Mouse (Mus musculus) mature B cell (primary cell): ENCODE data around the gene Wasl.

ENCODE experiments used
- in situ Hi-C: fragments of 300-500 bp; cut with MboI; formaldehyde crosslinking; loops from 2 replicates; pipeline ENCODE4 v1.14.3; 2019

The Wasl gene

DNA sequence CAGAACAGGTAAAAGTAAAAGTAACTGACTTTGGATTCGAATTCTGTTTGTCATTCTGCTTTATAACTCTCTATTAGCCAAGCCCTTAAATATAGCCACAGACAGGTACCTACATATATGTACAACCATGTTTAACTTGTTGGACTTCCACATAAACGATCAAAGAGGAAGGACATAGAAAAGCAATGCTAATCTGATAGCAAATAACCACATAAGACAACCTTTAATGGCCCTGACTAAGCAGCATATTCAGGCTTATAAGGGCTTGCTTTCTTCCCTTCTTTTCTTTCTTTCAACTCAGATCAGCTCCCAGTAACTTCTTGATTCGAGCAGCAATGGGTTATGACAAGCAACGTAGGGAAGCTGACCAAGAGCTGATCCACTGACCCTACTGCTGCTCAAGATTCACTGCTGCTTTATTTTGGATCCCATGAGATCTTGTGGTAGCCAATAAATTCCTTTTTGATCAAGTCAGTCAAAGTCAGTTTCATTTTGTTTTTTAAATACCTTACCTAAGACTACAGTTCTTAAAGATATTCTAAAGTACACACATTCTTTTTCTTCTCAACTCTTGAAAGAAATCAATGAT, 17.6 kb downstream of the Wasl start:
- in situ Hi-C loops, result no loop called here

GRCm38 (mm10) chr6:24645346-24646053, 19.3 kb downstream of the Wasl start:
- in situ Hi-C loops, result no loop called here

DNA sequence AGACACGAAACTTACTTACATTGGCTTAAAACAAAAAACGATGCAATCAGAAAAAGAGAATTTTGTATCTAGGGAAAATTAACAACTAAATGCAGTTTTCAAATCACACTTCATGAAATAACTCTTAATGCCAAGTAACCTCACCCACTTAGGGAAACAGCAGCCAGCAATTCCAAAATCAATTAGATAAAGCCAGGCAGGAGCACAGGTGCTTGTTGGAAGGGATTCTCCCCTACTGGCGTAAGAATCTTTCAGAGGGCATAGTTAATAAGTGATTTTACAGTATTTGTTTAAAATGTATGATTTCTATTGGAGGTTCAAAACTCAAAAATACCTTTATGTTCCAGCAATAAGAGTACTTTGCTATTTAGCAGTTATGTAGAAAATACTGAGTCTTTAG, 21.8 kb downstream of the Wasl start:
- in situ Hi-C loops, result no loop called here

DNA sequence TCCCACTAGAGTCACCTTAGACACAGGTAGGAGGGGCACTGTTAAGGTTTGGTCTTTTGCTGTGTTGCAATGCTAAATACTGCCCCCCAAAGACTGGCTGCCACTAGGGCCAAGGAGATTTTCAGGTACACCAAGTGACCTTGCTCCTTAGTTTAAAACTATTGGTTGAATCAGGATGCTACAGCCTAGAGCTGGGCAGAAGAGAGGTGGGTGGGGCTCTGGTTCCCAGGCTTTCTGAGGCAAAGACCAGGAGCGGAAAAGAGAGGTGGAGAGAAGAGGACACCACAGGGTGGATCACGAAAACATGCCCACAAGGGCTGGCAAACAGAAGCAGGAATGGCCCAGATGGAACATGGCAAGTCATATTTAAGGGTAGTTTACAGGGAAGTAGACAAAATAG, 22.6 kb downstream of the Wasl start:
- in situ Hi-C loops, result no loop called here

GRCm38 (mm10) chr6:24641286-24641685, 23.5 kb downstream of the Wasl start:
- in situ Hi-C loops, result no loop called here

GRCm38 (mm10) chr6:24635814-24636213, 29.0 kb downstream of the Wasl start:
- in situ Hi-C loops, result no loop called here

DNA sequence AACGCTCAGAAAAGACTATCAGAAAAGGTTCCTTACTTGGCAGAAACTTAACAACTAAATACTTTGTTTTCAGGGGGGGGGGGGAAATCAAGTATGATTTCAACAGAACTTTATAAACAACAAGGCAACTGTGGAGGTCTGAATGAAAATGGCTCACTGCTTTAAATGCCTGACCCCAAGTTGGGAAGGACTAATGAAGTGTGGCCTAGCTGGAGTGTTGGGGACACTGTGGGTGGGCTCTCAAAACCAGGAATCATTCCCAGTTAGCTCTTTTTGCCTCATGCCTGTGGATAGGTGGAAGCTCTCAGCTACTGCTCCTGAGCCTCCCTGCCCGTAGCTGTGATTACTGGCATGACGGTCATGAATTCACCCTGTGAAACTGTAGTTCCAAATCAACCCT, 30.7 kb downstream of the Wasl start:
- in situ Hi-C loops, result no loop called here

GRCm38 (mm10) chr6:24632061-24632460, 32.7 kb downstream of the Wasl start:
- in situ Hi-C loops, result no loop called here

- in situ Hi-C loops, result no loop called here
Measured at GRCm38 (mm10) chr6:24628499-24628898, 36.3 kb downstream of the Wasl start.

DNA sequence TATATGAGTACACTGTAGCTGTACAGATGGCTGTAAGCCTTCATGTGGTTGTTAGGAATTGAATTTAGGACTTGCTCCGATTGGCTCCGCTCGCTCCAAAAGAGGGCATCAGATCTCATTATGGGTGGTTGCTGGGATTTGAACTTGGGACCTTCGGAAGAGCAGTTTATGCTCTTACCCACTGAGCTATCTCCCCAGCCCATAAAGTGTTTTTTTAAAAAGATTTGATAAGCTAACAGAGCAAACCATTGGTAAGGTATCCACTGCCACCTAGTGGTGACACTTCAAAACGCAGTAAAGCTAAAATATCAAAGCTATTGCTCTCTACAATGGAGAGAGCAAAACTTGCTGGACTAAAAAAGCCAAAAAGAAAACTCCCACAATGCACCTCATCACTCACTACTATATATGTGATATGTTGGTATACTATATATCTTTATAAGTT, 37.2 kb downstream of the Wasl start:
- in situ Hi-C loops, result no loop called here

DNA sequence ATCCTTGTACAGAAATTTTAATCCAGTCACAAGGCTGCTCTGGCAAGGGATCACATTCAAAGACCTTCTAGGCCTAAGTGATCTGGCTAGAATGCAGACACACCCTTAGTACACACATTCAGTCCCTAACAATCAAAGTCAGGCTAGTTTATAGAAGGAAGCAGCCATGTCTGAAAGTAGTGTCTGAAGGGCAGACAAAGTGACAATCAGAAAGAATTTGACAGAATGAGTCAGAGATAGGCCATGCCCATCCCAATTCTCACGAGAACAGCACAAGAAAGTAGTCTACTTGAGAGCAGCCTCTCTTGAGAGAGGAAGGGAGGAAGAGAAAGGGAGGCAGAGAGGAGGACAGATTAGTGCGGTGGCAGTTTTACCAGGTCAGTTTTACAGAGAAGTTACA, 42.7 kb downstream of the Wasl start:
- in situ Hi-C loops, result no loop called here

GRCm38 (mm10) chr6:24620936-24621335, 43.9 kb downstream of the Wasl start:
- in situ Hi-C loops, result no loop called here

DNA sequence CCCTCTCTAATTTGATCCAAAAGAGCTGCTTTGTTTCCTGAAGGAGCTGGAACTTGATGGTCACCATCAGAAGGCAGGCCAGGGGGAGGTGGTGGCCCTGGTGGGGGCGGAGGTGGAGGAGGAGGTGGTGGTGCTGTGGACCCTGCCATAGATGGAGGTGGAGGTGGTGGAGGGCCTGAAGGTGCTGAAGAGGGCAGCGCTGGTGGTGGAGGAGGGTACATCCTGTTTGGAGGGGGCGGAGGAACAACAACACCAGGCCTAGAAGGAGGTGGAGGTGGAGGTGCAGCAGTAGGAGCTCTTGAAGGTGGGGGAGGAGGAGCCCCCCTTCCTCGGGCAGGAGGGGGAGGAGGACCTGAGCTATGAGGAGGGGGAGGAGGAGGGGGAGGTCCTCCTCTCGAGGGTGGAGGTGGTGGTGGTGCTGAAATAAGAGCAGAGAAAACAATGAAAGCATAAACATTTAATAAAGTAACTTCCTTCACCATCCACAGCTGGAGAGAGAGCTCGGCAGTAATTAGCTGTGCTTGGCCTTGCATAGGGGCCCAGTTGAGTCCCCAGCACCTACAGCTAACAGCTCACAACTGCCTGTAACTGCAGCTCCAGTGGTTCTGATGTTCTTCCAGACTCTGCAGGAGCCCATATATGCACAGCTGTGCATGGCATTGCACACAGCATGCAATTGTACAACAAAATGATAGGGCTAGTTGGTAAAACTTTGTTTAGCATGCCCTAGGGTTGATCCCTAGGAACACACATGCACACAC, 45.3 kb downstream of the Wasl start:
- in situ Hi-C loops, result no loop called here

DNA sequence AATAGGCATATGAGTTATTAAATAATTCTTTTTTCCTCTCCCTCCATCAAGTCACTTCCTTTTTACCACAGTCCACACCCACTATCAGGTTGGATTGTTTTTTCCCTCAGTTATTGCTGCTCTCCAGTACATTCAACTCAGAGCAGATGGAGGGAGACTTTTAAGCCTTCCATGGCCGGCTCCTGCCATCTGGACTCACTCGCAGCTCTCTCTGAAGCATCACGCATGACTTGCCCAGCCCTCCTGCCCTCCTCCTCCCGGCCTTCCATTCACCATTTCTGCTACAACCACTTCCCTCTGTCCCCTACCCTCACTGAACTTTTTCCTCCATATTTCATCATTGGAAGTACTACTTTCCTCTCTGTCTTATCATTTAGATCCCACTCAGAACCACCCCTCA, 48.1 kb downstream of the Wasl start:
- in situ Hi-C loops, result no loop called here

DNA sequence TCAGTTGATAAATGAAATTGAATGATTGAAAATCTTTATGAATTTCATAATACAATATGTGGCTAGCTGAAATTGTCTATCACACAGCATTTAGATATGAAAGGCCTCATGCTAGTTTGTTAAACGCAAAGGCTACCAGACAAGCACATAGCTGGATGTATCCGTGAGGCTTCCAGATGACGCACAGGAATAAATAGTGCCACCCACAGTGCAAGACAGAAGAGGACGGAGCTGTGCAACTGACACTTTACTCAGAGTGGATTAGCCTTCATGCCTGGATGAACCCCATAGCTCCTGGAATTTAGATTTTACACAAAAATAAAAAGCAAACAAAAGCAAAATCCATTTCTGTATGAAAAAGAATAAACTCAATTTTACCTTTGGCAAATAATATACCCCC, 50.9 kb downstream of the Wasl start:
- in situ Hi-C loops, result no loop called here

DNA sequence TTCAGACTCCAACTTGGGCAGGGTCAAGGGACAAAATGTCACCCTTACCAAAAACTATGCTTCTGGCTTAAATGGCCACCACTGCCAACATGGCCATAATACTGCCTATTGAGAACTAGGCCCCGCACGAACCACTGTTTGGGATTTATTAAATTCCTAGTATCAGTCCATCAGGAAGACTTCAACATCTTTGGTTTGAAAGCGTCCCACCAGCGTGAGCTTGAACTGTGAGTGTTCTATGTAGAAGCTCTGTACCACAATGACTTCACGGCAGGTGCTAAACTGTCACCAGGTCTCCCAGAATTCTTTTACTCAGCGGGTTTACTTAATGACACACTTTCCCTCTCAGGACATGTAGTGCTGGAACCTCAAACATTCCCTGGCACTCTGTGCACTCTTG, 51.5 kb downstream of the Wasl start:
- in situ Hi-C loops, result no loop called here

- in situ Hi-C loops, result no loop called here
Measured at GRCm38 (mm10) chr6:24612074-24612755, 52.6 kb downstream of the Wasl start.

- in situ Hi-C loops, result no loop called here
Measured at GRCm38 (mm10) chr6:24610358-24610757, 54.5 kb downstream of the Wasl start.

- in situ Hi-C loops, result no loop called here
Measured at GRCm38 (mm10) chr6:24609531-24609930, 55.3 kb downstream of the Wasl start.

GRCm38 (mm10) chr6:24608682-24609081, 56.1 kb downstream of the Wasl start:
- in situ Hi-C loops, result no loop called here

DNA sequence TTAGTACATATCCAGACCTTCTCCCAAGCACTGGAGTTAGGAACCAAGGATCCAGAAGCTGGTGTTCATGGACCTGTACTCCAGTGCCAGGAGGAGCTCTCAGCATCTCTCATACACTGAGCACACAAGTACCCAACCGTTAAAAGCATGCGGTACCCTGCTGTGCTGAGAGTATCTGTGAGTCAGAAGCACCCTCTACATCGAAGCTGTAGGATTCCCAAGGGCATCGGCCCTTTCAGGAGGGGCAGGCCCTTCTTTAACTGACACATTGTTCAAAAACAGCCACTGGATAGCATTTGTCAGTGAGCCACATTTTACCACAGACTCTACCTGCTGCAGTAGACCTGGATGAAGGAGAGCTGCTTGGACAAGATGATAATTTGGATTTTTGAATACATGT, 56.7 kb downstream of the Wasl start:
- in situ Hi-C loops, result no loop called here

DNA sequence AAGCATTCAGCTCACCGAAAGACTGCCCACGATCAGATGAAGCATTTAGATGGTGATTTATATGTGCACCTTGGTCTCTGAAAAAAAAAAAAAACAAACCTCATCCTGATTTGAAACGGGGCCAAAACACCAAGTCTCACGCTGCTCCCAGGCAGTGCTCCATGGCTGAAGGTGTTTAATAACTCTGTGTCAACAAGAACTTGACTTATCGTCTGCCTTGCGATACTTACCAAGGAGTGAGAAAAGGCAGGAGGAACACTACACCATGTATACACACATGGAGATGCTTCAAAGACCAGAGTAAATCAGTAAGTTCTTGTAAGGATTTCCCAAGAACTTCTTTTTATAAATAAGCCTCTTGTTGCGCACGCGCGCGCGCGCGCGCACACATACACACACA, 57.3 kb downstream of the Wasl start:
- in situ Hi-C loops, result no loop called here

DNA sequence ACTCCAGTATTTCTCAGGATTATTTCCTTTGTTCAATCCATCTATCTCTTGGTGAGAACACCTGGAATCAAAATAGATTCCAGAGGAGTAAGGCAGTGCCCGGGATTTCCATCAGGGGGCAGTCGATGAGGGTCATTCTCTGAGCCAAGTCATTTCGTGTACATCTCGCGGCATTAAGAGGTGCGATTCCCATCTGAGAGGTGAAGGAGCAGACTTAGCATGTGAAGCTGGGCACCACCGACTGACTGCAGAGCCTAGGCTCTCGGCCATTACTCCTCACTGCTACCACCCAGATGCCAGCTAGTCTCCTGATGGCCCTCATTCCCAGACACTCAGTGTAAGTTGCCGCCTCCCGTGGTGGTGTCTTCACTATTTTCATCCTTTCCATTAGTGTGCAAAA, 58.3 kb downstream of the Wasl start:
- in situ Hi-C loops, result no loop called here
